Mouse (Mus musculus): ENCODE results near the gene Ramp2.

Gene Ramp2

GRCm38 (mm10) chr11:101272446-101272845 lies 26.6 kb downstream of the Ramp2 start:
- DNase-seq = no peak

- DNase-seq = no peak
Measured at GRCm38 (mm10) chr11:101275309-101275708, 29.5 kb downstream of the Ramp2 start.

- DNase-seq = no peak
Measured at GRCm38 (mm10) chr11:101276319-101277070, 30.7 kb downstream of the Ramp2 start.

- DNase-seq = no peak
Measured at GRCm38 (mm10) chr11:101277381-101278222, 31.8 kb downstream of the Ramp2 start.

GRCm38 (mm10) chr11:101278223-101279192 lies 32.7 kb downstream of the Ramp2 start, which contains the start of the genes Cntd1 and Coa3:
Gene Cntd1 (plus strand): TSS chr11:101279012.
Gene Coa3 (minus strand): TSS chr11:101279114.
- peak; percentile 78 for DNase-seq

GRCm38 (mm10) chr11:101279193-101279569 lies 33.4 kb downstream of the Ramp2 start:
- DNase-seq = no peak

- no peak for DNase-seq
Measured at GRCm38 (mm10) chr11:101280837-101281236, 35.0 kb downstream of the Ramp2 start.

- DNase-seq = no peak
Measured at GRCm38 (mm10) chr11:101282896-101283295, 37.1 kb downstream of the Ramp2 start.

GRCm38 (mm10) chr11:101283805-101284204 lies 38.0 kb downstream of the Ramp2 start:
- no peak for DNase-seq

- DNase-seq = no peak
Measured at GRCm38 (mm10) chr11:101287306-101287705, 41.5 kb downstream of the Ramp2 start.

GRCm38 (mm10) chr11:101291231-101291630 lies 45.4 kb downstream of the Ramp2 start:
- no peak for DNase-seq

- no peak for DNase-seq
Measured at GRCm38 (mm10) chr11:101295191-101295590, 49.4 kb downstream of the Ramp2 start.

- DNase-seq = no peak
Measured at GRCm38 (mm10) chr11:101300881-101301280, 55.1 kb downstream of the Ramp2 start.

- no peak for DNase-seq
Measured at GRCm38 (mm10) chr11:101301299-101302003, 55.6 kb downstream of the Ramp2 start.

- peak; percentile 97 for DNase-seq
Measured at GRCm38 (mm10) chr11:101302004-101302798, 56.4 kb downstream of the Ramp2 start, which contains the start of gene Becn1. Gene Becn1 (minus strand): TSS chr11:101302286.

- DNase-seq = no peak
Measured at GRCm38 (mm10) chr11:101307744-101308143, 61.9 kb downstream of the Ramp2 start.
